Mouse (Mus musculus) CD4-positive, CD25-positive, alpha-beta regulatory T cell (primary cell): ENCODE measurements around the gene Prl3d1. TPM values are rescaled to one million over a fixed set of nuclear protein-coding genes. Genes with fewer than 3 reads are reported as not detected.

ENCODE experiments used
- polyA plus RNA-seq: library from polyadenylated mRNA; unstranded; fragments of 100-300 nt; shearing (Covaris generic); gene quantifications from one replicate; pipeline ENCODE4 v1.2.1, GENCODE M21; 2017

Prl3d1 gene
- polyA plus RNA-seq = not detected

GRCm38 (mm10) chr13:27093890-27094289 is at the start of gene Prl3d1:
TSS of gene Prl3d1 (plus strand) at chr13:27094190.

GRCm38 (mm10) chr13:27057270-27057669 is 36.7 kb upstream of the Prl3d1 start, which contains the start of gene Prl:
TSS of gene Prl (plus strand) at chr13:27057570.

GRCm38 (mm10) chr13:27121398-27121797 is 27.4 kb downstream of the Prl3d1 start, which contains the start of gene Prl3d2:
TSS of gene Prl3d2 (plus strand) at chr13:27121698.

Other genes with a start within 250 kb of the Prl3d1 start
- gene Prl, start 36.6 kb upstream of the Prl3d1 start, polyA plus RNA-seq = not detected
- not detected for gene Prl3d2, start 27.5 kb downstream of the Prl3d1 start, polyA plus RNA-seq
- not detected for gene Prl3d3, start 62.6 kb downstream of the Prl3d1 start, polyA plus RNA-seq
- gene Prl3c1, start 102.5 kb downstream of the Prl3d1 start, polyA plus RNA-seq = not detected
- not detected for gene Prl3b1, start 147.7 kb downstream of the Prl3d1 start, polyA plus RNA-seq
- not detected for gene Prl3a1, start 165.2 kb downstream of the Prl3d1 start, polyA plus RNA-seq
- gene Prl6a1, start 218.4 kb downstream of the Prl3d1 start, polyA plus RNA-seq = not detected